Mouse (Mus musculus) cerebellum, adult 2 months (tissue): ENCODE measurements around the gene Ncbp1. TPM values are rescaled to one million over a fixed set of nuclear protein-coding genes. Genes with fewer than 3 reads are reported as not detected.

ENCODE experiments used
- DNase-seq, 2 experiments: peaks; one replicate each; pipeline ENCODE4 v3.0.0; 2021
- H3K27ac ChIP-seq: fragments of 200-500 bp; 2 replicates; pipeline ENCODE4 v1.5.1; 2012; ENCODE audit warnings: low read length, control low read depth, inconsistent platforms; ENCODE audit not compliant: insufficient read depth
- H3K27me3 ChIP-seq: fragments of 200-500 bp; 2 replicates; pipeline ENCODE4 v1.6.1; 2012; ENCODE audit warnings: inconsistent platforms, mild to moderate bottlenecking, low read length, moderate library complexity; ENCODE audit not compliant: control insufficient read depth, insufficient read depth
- H3K4me1 ChIP-seq: fragments of 200-500 bp; 2 replicates; pipeline ENCODE4 v1.6.1; 2011; ENCODE audit warnings: low read length; ENCODE audit not compliant: control insufficient read depth, insufficient read depth
- H3K4me3 ChIP-seq: fragments of 200-500 bp; replicated peaks from 2 replicates; pipeline ENCODE3; 2011; ENCODE audit warnings: mild to moderate bottlenecking, low read depth, low read length, control low read depth; ENCODE audit not compliant: insufficient read depth
- CTCF ChIP-seq: fragments of 200-500 bp; IDR thresholded peaks from 2 replicates; pipeline ENCODE4 v1.5.1; 2011; ENCODE audit warnings: low read depth, mild to moderate bottlenecking, control low read depth, low read length, moderate library complexity, borderline replicate concordance; ENCODE audit not compliant: insufficient read depth
- POLR2A ChIP-seq: fragments of 200-500 bp; IDR thresholded peaks from 2 replicates; pipeline ENCODE4 v1.6.1; 2011; ENCODE audit warnings: low read length, control low read depth, borderline replicate concordance; ENCODE audit not compliant: insufficient read depth
- WGBS: fragments of 180-500 bp; shearing (Covaris S2); methylation state at CpG from one replicate; pipeline ENCODE4 v1.1.7; 2018; 5-methylcytosine and 5-hydroxymethylcytosine counted together
- polyA plus RNA-seq: library from polyadenylated mRNA; depleted of rRNA; stranded (reverse); fragments of >200 nt; gene quantifications from 2 replicates; pipeline ENCODE4 v1.2.3, GENCODE M21; 2012; rRNA removed

The Ncbp1 gene
- polyA plus RNA-seq, result 50.8 and 61.2 TPM in 2 replicates

DNA sequence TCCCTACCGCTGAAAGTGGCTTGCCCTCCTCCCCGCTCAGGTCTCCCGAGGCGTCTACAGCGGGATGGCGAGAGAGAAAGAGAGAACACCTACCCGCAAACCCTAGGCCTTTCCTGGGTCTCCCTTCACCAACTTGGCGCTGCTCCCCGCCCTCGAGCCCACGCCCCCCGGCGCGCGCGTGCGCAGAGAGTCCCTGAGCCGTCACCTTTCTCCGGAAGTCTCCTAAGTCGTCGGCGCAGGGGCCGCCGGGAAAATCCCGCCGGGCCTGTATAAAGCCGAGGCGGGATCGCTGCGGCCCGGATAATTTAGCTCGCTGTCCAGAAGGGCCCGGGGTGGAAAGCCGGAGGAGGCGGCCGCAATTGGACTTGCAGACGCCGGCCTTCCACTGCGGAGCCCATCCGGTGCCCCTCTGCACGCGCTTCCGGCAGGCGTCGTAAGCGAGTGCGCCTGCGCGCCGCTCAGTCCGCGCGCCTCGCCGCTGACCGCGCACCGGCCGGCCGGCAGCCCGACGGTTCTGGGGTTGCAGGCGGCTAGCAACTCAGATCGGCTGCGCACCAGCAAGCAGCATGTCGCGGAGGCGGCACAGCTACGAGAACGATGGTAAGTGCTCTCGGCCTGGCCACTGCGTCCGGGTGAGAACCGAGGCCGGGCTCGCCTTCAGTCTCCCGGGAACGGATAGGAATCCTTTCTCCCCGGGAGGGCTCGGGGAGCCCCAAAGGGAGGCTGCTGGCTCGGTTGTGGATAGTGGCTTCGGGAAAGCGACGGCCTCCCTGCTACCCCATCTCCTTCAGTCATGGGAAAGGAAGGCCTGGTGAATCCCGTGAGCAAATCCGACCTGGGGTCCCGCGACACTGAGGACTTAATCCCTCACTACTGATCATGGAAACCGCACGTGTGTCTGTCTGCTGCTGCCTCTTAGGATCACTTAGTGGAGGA is at the start of gene Ncbp1, which contains the start of gene Tstd2:
Gene Ncbp1, plus strand, starts transcription at position 327 of the 936 bp plus-strand sequence.
Gene Tstd2, minus strand, starts transcription at position 408 of the 936 bp plus-strand sequence.
- under 1% methylated on average over 89 of the region's 90 CpGs for WGBS

DNA sequence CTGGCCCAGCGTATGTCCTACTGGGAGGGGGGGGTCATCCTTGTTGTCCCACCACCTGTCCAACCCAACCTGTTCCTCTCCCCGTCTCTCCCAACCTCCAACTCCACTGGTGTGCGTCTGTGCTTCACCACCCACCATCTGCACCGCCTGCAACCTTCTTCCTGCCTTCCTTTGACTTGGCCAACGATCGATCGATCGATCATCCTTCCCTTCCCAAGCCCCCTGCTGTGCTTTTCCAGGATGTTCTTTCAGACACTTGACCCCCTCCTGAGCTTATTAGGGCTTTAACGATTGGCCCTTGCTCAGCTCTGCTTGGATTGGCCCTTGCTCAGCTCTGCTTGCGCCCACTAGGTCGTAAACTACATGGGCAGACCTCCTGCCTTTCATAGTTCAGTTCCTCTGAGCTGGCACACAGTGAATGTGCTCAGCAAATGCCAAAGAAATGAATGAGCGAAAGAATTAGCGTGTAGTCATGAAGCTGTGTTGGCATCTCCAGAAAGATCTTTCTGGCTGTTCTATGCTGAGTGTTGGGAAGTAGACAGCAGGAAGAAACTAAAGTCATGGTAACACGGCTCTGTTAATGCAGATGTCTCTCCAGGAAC is 48.8 kb upstream of the Ncbp1 start:
- Histone ChIP-seq H3K27me3 (no peaks in the 10 kb centered on the region), H3K27ac (peak overlapping the region; percentile 0; the same call in 1 of the 2 replicates), H3K4me3 (no peak overlapping the region), H3K4me1 (peaks cover 43% of the 10 kb centered on the region)
- TF ChIP-seq CTCF (no peak), POLR2A (no peak)
- DNase-seq, result peak in 1 of 2 experiments; percentile 34
- WGBS, result 25% methylated on average over 14 of the region's 14 CpGs

More for the DNA sequence above, at the start of gene Ncbp1, which contains the start of gene Tstd2:
- Histone ChIP-seq H3K4me1 (peaks cover 4% of the 10 kb centered on the region; the same call in 1 of the 2 replicates), H3K4me3 (peak within 1 kb of the TSS; percentile 93), H3K27ac (peak within 1 kb of the TSS; percentile 90), H3K27me3 (no peaks in the 10 kb centered on the region)
- TF ChIP-seq POLR2A (peak; percentile 87), CTCF (no peak)
- DNase-seq, result peak; percentile 91 to 96

DNA sequence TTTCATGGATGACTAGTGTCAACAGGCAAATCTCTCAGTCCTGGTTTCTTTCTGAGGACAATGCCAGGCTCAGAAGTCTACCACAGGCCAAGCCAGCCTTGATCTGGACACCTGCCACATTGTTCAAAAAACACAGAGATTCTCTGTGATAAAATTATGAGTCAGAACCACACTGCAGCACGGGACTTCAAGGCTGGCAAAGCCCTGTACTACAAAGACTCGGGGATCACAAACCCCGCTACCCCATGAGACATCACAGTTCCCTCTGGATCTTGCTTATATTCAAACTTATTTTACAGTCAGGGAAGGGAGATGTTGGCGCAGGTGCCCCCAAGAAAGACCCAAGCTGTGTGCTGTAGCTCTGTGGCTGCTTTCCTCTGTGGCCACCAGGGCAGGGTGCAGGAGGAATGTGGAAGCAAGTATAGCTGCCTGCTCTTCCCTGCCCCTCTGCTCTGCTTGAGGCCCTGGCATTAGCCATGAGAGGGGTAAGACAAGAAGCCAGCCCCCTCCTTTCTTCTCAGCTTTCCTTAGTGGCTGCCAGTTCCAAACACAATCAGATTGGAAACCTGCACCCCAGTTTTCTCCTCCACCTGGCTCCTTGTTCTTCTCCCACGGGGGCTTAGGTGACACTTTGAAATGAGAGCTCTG is 45.9 kb upstream of the Ncbp1 start:
- Histone ChIP-seq H3K27me3 (no peaks in the 10 kb centered on the region), H3K4me1 (peaks cover 32% of the 10 kb centered on the region), H3K4me3 (no peak overlapping the region), H3K27ac (peak overlapping the region; percentile 80)
- 32% methylated on average over 5 of the region's 5 CpGs for WGBS
- no peak for TF ChIP-seq CTCF
- no peak for TF ChIP-seq POLR2A
- DNase-seq, result peak; percentile 72 to 90

DNA sequence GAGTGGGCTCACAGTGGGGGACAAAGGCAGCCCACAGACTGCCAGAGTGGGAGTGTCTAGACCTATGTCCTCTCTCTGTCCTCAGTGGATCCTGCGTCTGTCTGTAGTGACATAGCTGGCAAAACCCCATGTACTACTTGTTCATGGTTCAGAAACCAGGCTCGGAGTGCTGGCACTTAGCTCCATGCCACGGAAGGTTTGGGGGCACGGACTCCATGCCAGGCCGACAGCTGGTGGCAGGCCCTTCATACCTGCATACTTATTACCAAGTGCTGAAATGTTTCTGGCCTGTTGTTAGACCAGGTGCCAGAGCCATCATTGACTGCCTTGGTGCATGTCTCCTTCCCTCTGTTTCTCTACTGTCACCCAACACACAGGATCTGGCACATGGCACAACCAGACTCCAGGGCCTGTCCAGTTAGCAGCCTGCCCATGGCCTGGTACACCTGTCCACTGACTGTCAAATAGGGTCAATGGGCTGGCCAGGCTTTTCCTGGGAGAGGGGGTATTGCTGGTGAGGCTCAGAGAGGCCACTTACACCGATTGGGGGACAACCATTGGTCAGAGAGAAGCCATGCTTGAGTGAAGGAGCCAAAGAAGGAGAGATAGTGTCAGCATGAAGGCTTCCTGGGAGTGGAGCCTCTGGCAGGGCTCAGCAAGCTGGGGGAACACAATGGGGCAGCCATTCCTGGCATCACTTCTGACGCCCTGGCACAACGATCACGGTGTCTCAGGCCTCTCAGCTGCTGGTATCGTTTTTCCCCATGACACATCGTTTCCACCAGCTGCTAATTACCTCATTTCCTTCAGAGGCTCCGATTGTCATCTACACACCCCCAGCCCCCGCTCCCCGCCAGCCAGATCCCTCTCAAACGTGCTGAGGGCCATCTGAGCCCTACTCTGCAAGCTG is 43.2 kb upstream of the Ncbp1 start:
- Histone ChIP-seq H3K27me3 (no peaks in the 10 kb centered on the region), H3K4me1 (peaks cover 32% of the 10 kb centered on the region), H3K27ac (peak overlapping the region; percentile 30), H3K4me3 (no peak overlapping the region)
- 23% methylated on average over 15 of the region's 15 CpGs for WGBS
- peak; percentile 63 to 70 for DNase-seq
- no peak for TF ChIP-seq CTCF
- no peak for TF ChIP-seq POLR2A

DNA sequence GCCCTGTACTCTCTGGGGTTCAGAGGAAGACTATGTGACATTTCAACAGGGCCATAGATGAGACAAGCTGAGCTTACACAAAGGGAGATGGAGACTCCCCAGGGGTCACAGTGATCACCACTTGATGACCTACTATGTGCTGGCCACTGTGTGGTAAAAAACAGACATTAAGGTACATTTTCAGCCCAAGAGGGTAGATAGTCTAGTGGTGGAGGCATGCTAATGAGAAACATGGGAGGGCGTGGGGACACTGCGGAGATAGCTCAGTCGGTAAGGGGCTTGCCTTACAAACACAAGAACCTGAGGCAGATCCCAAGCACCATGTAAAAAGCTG is 42.6 kb upstream of the Ncbp1 start:
- TF ChIP-seq POLR2A (no peak), CTCF (no peak)
- Histone ChIP-seq H3K4me1 (peaks cover 32% of the 10 kb centered on the region), H3K27me3 (no peaks in the 10 kb centered on the region), H3K27ac (peak overlapping the region; percentile 30; the same call in 1 of the 2 replicates), H3K4me3 (no peak overlapping the region)
- 81% methylated on average over 3 of the region's 3 CpGs for WGBS
- no peak for DNase-seq

DNA sequence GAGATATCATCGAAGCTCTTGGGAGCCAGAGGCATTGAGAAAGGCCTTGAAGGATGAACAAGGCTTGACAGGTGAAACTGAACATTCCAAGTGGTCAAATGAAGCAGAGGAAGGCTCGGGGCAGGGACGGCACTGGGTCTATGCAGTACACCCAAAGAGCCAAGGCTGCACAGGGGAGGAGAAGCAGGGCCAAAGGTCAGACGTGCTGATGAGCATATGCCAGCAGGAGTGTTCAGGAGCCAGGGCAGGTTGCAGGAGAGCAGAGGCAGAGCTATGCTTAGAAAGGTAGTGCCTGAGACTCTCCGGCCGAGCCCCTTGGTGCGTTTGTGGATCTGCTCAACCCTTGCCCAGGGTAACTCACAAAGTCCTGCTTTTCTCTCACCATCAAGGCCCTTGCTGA is 41.9 kb upstream of the Ncbp1 start:
- no peaks in the 10 kb centered on the region for H3K27me3 ChIP-seq
- no peak for DNase-seq
- no peak for TF ChIP-seq POLR2A
- TF ChIP-seq CTCF, result no peak
- 93% methylated on average over 7 of the region's 7 CpGs for WGBS
- peaks cover 35% of the 10 kb centered on the region for H3K4me1 ChIP-seq
- H3K4me3 ChIP-seq, result no peak overlapping the region
- no peak overlapping the region for H3K27ac ChIP-seq

DNA sequence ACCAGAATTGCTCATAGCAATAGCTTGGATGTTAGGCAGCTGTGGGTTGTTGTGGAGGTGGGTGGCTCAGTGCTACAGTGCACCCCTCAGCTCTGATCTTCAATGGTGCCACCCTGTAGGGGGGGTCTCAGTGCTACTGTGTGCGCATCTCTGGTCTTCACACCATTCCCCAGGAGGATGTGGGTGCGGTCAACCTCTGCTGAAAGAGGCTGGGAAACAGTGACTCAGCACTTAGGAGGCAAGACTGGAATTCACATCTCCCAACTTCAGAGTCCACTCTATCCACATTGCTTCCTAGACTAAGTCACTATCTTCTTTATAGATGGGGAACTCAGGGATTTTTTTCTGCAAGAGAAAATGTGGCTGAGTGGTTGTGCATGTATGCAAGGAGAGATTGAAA is 40.8 kb upstream of the Ncbp1 start:
- DNase-seq, result no peak
- Histone ChIP-seq H3K4me3 (no peak overlapping the region), H3K27ac (no peak overlapping the region), H3K4me1 (peaks cover 34% of the 10 kb centered on the region), H3K27me3 (no peaks in the 10 kb centered on the region)
- 100% methylated on average over 2 of the region's 2 CpGs for WGBS
- TF ChIP-seq POLR2A (no peak), CTCF (no peak)
